49 mouse cellular contexts compared by ENCODE assay signal in genomic region chr17:21289695-21290094, GRCm38 (mm10). TPM values are rescaled to one million over a fixed set of nuclear protein-coding genes. Genes with fewer than 3 reads are reported as not detected.
"Had no signal": no experiment of that assay in that cellular context is flagged by ENCODE, and none has a peak within 500 bp of the region (broad histone marks: within the 10 kb centered on the region; RNA-seq: fewer than 3 reads in every experiment).

No protein-coding gene starts in this region.

- H3K36me3 ChIP-seq: heart, embryonic 10.5 days; heart, embryonic 13.5 days; hindbrain, embryonic 10.5 days; hindbrain, embryonic 12.5 days; hindbrain, embryonic 13.5 days; hindbrain, embryonic 15.5 days; intestine, embryonic 15.5 days; kidney, embryonic 15.5 days had no signal

- H3K27me3 ChIP-seq: heart, embryonic 13.5 days; hindbrain, embryonic 12.5 days; hindbrain, embryonic 13.5 days; hindbrain, embryonic 15.5 days; intestine, embryonic 15.5 days; kidney, embryonic 15.5 days had no signal

- DNase-seq: heart, adult 2 months; heart, postnatal 14 days; heart, postnatal 4 days; kidney, adult 11 months; kidney, adult 18-20 months; kidney, adult 2 months; kidney, adult 8-10 months; kidney, adult 9 months; kidney, postnatal 10 days; kidney, postnatal 14 days; kidney, postnatal 25 days; kidney, postnatal 36 days; kidney, postnatal 4 days; layer of hippocampus, adult 9-11 months; layer of hippocampus, postnatal 36 days had no signal

- H3K9me3 ChIP-seq: heart, embryonic 10.5 days; heart, embryonic 13.5 days; hindbrain, embryonic 12.5 days; hindbrain, embryonic 15.5 days; intestine, embryonic 15.5 days; kidney, embryonic 15.5 days had no signal

- H3K9ac ChIP-seq: heart, embryonic 13.5 days; hindbrain, embryonic 12.5 days; hindbrain, embryonic 13.5 days; hindbrain, embryonic 14.5 days; hindbrain, embryonic 15.5 days; intestine, embryonic 15.5 days; kidney, embryonic 15.5 days had no signal

- H3K27ac ChIP-seq: heart, adult 2 months; heart, embryonic 10.5 days; heart, embryonic 13.5 days; hindbrain, embryonic 10.5 days; hindbrain, embryonic 12.5 days; hindbrain, embryonic 13.5 days; hindbrain, embryonic 14.5 days; hindbrain, embryonic 15.5 days; hindbrain, postnatal 0 days; intestine, embryonic 15.5 days; kidney, embryonic 15.5 days; kidney, postnatal 0 days; layer of hippocampus, adult 2 months; left cerebral cortex, adult 2 months had no signal

- H3K4me2 ChIP-seq: heart, embryonic 11.5 days; heart, embryonic 13.5 days; hindbrain, embryonic 12.5 days; hindbrain, embryonic 13.5 days; hindbrain, embryonic 14.5 days; hindbrain, embryonic 15.5 days; intestine, embryonic 15.5 days; kidney, embryonic 15.5 days had no signal

- ATAC-seq: hindbrain, embryonic 16.5 days; hindbrain, postnatal 0 days; inflammation-experienced regulatory T-cells, adult 6 months; intestine, embryonic 15.5 days; intestine, embryonic 16.5 days; intestine, postnatal 0 days had no signal

- H3K4me1 ChIP-seq: heart, embryonic 10.5 days; heart, embryonic 13.5 days; hindbrain, embryonic 10.5 days; hindbrain, embryonic 12.5 days; hindbrain, embryonic 13.5 days; hindbrain, embryonic 15.5 days; intestine, embryonic 15.5 days; kidney, embryonic 15.5 days had no signal

- H3K4me3 ChIP-seq: heart, adult 2 months; heart, embryonic 10.5 days; heart, embryonic 13.5 days; hindbrain, embryonic 10.5 days; hindbrain, embryonic 12.5 days; hindbrain, embryonic 13.5 days; hindbrain, embryonic 15.5 days; intestine, embryonic 15.5 days; kidney, embryonic 15.5 days; layer of hippocampus, adult 2 months; left cerebral cortex, adult 2 months had no signal

RNA-seq across cellular contexts. Expression of gene Vmn1r236, which starts 7.0 kb away (rescaled TPM):
- total RNA-seq: heart, adult 2 months; heart, adult 8-10 months; heart, postnatal 14 days; heart, postnatal 25 days; heart, postnatal 4 days; hematopoietic stem cell, adult 5-6 weeks; hindbrain, postnatal 0 days; layer of hippocampus, adult 18-20 months; layer of hippocampus, adult 2 months; layer of hippocampus, adult 8-10 months; layer of hippocampus, postnatal 10 days; layer of hippocampus, postnatal 14 days; layer of hippocampus, postnatal 25 days; layer of hippocampus, postnatal 36 days; left cerebral cortex, adult 18-20 months; left cerebral cortex, adult 2 months; left cerebral cortex, adult 8-10 months; left cerebral cortex, postnatal 10 days had no signal
- polyA plus RNA-seq: heart, adult 2 months; heart, embryonic 10.5 days; heart, embryonic 11.5 days; heart, embryonic 13.5 days; hindbrain, embryonic 10.5 days; hindbrain, embryonic 11.5 days; hindbrain, embryonic 12.5 days; hindbrain, embryonic 13.5 days; hindbrain, embryonic 14.5 days; hindbrain, embryonic 15.5 days; hindbrain, embryonic 16.5 days; hindbrain, postnatal 0 days; inflammation-experienced regulatory T-cells, adult 6 months; intestine, embryonic 14.5 days; intestine, embryonic 15.5 days; intestine, embryonic 16.5 days; intestine, postnatal 0 days; kidney, adult 2 months; kidney, embryonic 14.5 days; kidney, embryonic 15.5 days; kidney, embryonic 16.5 days; kidney, postnatal 0 days; large intestine, adult 2 months had no signal

RNA-seq across cellular contexts. Expression of gene Vmn1r237, which starts 22.0 kb away (rescaled TPM):
- total RNA-seq: heart, adult 2 months; heart, adult 8-10 months; heart, postnatal 14 days; heart, postnatal 25 days; heart, postnatal 4 days; hematopoietic stem cell, adult 5-6 weeks; hindbrain, postnatal 0 days; layer of hippocampus, adult 18-20 months; layer of hippocampus, adult 2 months; layer of hippocampus, adult 8-10 months; layer of hippocampus, postnatal 10 days; layer of hippocampus, postnatal 14 days; layer of hippocampus, postnatal 25 days; layer of hippocampus, postnatal 36 days; left cerebral cortex, adult 18-20 months; left cerebral cortex, adult 2 months; left cerebral cortex, adult 8-10 months; left cerebral cortex, postnatal 10 days had no signal
- polyA plus RNA-seq: heart, adult 2 months; heart, embryonic 10.5 days; heart, embryonic 11.5 days; heart, embryonic 13.5 days; hindbrain, embryonic 10.5 days; hindbrain, embryonic 11.5 days; hindbrain, embryonic 12.5 days; hindbrain, embryonic 13.5 days; hindbrain, embryonic 14.5 days; hindbrain, embryonic 15.5 days; hindbrain, embryonic 16.5 days; hindbrain, postnatal 0 days; inflammation-experienced regulatory T-cells, adult 6 months; intestine, embryonic 14.5 days; intestine, embryonic 15.5 days; intestine, embryonic 16.5 days; intestine, postnatal 0 days; kidney, adult 2 months; kidney, embryonic 14.5 days; kidney, embryonic 15.5 days; kidney, embryonic 16.5 days; kidney, postnatal 0 days; large intestine, adult 2 months had no signal

RNA-seq across cellular contexts. Expression of gene Vmn1r235, which starts 33.5 kb away (rescaled TPM):
- total RNA-seq: heart, adult 2 months; heart, adult 8-10 months; heart, postnatal 14 days; heart, postnatal 25 days; heart, postnatal 4 days; hematopoietic stem cell, adult 5-6 weeks; hindbrain, postnatal 0 days; layer of hippocampus, adult 18-20 months; layer of hippocampus, adult 2 months; layer of hippocampus, adult 8-10 months; layer of hippocampus, postnatal 10 days; layer of hippocampus, postnatal 14 days; layer of hippocampus, postnatal 25 days; layer of hippocampus, postnatal 36 days; left cerebral cortex, adult 18-20 months; left cerebral cortex, adult 2 months; left cerebral cortex, adult 8-10 months; left cerebral cortex, postnatal 10 days had no signal
- polyA plus RNA-seq: heart, adult 2 months; heart, embryonic 10.5 days; heart, embryonic 11.5 days; heart, embryonic 13.5 days; hindbrain, embryonic 10.5 days; hindbrain, embryonic 11.5 days; hindbrain, embryonic 12.5 days; hindbrain, embryonic 13.5 days; hindbrain, embryonic 14.5 days; hindbrain, embryonic 15.5 days; hindbrain, embryonic 16.5 days; hindbrain, postnatal 0 days; inflammation-experienced regulatory T-cells, adult 6 months; intestine, embryonic 14.5 days; intestine, embryonic 15.5 days; intestine, embryonic 16.5 days; intestine, postnatal 0 days; kidney, adult 2 months; kidney, embryonic 14.5 days; kidney, embryonic 15.5 days; kidney, embryonic 16.5 days; kidney, postnatal 0 days; large intestine, adult 2 months had no signal
